Mouse (Mus musculus) embryonic stem cell, embryonic (primary cell): ENCODE measurements at regions not wholly inside any gene's neighbourhood (a gene's known extent, or its start where the extent isn't known, plus 50 kb on each side); places are given as distances from the start of the nearest gene placed in this dataset.
"Not testable (repeated sequence)": the region's sequence is repeated elsewhere in the genome, so short reads cannot be mapped to it uniquely, and the experiment has no call there.

ENCODE experiments used
- CTCF ChIA-PET, 4 experiments: fragments of 300-600 bp in 2 of 4; fragments of 350-600 bp in 2 of 4; sonication (Branson Sonifier 250); formaldehyde crosslinking; loops; one replicate each; lab custom pipeline; 2022; ENCODE audit warnings: inconsistent platforms in 2 of 4; lab: Charles Lee
- POLR2A ChIA-PET, 4 experiments: fragments of 300-600 bp in 2 of 4; fragments of 350-600 bp in 2 of 4; sonication (Branson Sonifier 250); formaldehyde crosslinking; loops; one replicate each; lab custom pipeline; 2022; ENCODE audit warnings: antibody characterized with exemption in 4 of 4, inconsistent platforms in 1 of 4; lab: Charles Lee

DNA sequence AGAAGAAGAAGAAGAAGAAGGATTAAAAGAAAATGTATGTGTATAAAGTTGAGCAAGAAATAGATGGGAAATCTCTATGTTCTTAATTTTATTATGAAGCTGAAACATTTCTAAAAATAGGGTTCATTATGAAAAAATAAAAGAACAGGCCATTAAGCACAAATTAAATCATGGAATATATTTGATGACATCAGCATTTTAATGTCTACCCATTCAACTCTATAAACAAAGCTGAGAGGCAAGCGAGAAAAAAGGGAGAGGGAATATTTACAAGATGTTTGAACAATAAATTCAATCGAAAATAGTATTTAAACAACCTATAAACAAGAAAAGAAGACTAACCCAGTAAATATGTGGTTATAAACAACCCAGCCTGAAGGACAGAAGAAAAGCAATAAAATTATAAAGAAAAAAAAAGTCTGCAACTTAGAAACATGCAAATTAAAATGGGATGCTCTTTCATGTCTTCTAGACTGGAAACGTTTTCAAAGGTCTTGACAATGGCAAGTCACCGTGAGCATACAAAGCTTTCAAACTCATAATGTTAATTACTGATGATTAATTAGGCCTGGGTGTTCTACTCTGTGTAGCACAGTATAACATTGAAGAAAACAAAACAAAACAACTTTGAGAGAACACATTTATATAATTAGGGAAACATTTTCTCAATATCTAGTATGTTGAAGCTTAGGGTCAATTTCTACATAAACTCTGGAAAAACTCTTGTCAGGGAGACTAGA is 108.6 kb downstream of the A730009L09Rik start:
- POLR2A ChIA-PET, result interaction anchor here in 1 of 4 experiments (1.5 kb wide), 1 partner anchor 9 kb away, joined by 3 read pairs; no protein-coding TSS in a partner anchor
- CTCF ChIA-PET, result no interaction called here

DNA sequence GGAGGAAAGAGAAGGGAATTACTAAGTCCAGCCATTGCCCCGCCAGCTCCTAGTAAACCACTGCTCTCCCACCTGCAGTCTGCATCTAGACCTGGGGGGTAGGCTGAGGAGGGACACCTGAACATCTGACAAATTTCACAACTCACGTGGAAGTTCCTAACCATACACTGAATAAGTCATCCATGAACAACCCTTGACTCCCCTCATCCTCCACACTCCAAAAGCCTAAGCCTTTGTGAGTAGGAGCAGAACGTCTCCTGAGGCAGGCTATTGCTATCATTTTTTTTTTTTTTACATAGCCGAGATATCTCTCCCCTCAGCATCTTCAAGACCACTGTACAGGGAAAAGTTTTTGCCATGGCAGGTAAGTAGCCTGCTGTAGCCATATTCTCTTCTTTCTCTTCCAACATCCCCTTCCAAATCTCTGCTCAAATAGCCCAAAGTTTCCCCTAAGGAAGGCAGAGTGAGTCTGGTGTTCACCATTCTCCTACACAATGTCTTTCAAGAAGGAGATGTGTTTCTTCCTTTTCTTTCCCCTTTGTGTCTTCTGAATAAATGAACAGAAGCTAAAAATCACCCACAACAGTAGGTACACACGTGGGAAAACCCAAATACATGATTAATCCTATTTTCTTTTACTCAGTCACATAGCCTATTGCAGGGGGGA is 109.7 kb downstream of the A730009L09Rik start:
- ChIA-PET POLR2A (interaction anchor here in 1 of 4 experiments (1.5 kb wide), 1 partner anchor 10 kb away, joined by 3 read pairs; no protein-coding TSS in a partner anchor), CTCF (no interaction called here)

DNA sequence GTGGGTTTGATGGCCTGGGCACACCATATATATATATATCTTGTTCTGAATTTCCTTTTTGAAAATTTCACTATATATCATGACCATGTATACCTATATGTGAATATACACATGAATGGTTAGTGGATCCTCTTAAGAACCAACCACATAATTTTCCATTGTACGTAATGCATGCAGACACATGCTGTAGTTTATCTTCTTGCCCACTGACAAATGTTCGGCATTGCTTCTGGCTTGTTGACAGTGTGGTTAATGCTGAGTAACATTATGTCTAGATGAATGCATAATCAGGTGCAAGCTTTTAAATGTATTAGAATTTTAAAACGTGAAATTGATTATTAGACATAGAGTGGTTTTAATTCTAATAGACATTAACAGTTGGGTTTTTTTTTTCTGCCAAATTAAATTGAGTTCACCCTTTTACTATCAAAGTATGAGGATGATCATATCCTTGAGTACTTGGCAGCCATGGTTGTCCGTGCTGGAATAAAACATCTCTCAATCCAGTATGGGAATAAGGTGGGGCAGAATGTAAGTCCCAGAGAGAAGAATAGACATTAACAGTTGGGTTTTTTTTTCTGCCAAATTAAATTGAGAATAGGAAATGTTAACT is 110.3 kb downstream of the A730009L09Rik start:
- CTCF ChIA-PET, result no interaction called here
- POLR2A ChIA-PET, result no interaction called here

DNA sequence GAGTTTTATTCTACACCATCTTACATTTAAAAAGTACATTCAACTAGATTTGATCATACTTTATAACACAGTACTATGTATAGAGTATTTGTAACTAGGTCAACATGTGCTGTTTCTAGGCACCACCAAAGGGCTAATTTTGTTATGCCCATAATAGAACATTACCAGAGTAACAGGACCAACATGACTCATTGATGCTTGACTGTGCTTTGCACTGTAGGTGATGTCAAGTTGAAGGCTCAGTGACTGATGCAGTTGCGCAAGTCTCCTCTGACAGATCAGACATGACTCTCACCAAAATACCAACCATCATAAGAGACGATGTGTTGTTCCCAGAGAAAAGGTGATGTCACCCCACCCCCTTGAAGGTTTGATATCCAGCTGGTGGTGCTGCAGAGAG is 108.5 kb downstream of the Mrpl39 start:
- CTCF ChIA-PET, result interaction anchor here in 1 of 4 experiments (0.6 kb wide), 1 partner anchor 379 kb away, joined by 3 read pairs; no protein-coding TSS in a partner anchor
- POLR2A ChIA-PET, result no interaction called here

DNA sequence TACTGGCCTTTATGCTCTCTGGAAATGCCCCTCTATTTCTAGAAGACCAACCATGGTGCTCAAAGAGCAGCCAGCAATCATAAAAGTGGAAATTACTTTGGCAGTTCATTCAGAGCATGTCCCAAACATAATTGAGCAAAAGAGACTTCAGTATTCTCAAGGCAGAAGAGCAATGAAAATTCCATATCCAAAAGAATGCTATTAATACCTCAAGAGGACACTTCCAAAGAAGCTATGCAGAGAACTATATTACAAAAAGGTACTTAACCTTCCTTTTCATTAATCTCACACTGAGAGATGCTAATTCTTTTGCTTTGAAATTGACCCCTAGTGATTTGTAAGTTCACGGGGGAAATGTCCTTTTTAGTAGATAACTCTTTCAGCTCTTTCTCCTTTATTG is 105.7 kb downstream of the Mrpl39 start:
- POLR2A ChIA-PET, result no interaction called here
- CTCF ChIA-PET, result interaction anchor here in 1 of 4 experiments (0.6 kb wide), 1 partner anchor 585 kb away, joined by 3 read pairs; no protein-coding TSS in a partner anchor

DNA sequence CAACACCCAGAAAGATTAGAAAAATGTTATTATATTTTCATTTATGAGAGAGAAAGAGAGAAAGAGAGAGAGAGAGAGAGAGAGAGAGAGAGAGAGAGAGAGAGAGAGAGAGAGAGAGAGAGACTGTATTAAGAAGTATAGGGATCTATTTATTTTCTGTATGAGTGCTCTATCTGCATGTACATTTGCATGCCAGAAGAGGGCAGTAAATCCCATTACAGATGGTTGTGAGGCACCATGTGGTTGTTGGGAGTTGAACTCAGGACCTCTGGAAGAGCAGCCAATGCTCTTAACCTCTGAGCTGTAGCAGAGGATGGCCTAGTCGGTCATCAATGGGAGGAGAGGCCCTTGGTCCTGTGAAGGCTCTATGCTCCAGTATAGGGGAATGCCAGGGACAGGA is 91.1 kb downstream of the Mrpl39 start:
- CTCF ChIA-PET, result interaction anchor here in 1 of 4 experiments (0.7 kb wide), 1 partner anchor 562 kb away, joined by 3 read pairs; no protein-coding TSS in a partner anchor
- POLR2A ChIA-PET, result not testable (repeated sequence)

DNA sequence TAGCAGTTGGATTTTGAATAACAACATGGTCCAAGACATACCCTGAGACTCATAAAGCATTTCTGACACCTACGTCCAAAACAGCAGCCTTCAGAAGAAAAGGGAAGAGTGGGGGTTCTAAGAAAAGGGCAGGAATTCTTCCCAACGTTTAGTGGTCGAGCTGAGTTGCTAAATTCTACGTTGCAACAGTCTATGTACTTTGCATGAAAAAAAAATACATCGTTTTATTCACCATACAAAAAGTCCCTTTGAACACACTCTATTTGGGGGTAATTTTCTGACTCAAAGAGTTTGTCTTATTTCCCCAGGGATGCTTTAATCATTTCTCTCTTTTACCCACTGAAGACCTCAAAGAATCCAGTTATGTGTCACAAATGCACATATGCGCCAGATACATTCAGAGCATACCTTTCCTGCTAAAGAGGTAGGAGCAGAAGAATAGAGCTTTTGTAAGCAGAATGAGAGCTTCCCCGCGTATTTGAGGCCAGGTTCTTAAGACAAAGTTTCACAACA is 89.3 kb downstream of the Mrpl39 start:
- CTCF ChIA-PET, result no interaction called here
- POLR2A ChIA-PET, result interaction anchor here in 1 of 4 experiments (0.8 kb wide), 1 partner anchor 311 kb away, joined by 3 read pairs; no protein-coding TSS in a partner anchor

DNA sequence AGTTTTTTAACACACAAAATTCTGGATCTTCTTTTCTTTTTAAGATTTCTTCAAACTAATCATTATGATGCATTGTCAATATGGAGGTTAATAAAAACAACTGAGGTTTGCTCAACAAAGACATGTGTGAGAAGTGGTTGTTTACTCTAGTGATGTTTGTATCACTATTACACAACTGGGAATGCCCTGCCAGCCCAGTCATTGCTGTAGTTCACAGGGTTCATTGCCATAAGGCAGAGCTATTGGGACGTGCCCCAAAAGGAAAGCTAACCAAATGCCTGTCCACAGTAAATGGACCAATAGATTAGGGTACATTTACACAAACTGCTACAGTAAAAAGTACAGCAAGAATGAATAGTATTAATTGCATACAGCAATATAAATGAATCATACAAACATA is 84.9 kb downstream of the Mrpl39 start:
- CTCF ChIA-PET, result no interaction called here
- POLR2A ChIA-PET, result no interaction called here

DNA sequence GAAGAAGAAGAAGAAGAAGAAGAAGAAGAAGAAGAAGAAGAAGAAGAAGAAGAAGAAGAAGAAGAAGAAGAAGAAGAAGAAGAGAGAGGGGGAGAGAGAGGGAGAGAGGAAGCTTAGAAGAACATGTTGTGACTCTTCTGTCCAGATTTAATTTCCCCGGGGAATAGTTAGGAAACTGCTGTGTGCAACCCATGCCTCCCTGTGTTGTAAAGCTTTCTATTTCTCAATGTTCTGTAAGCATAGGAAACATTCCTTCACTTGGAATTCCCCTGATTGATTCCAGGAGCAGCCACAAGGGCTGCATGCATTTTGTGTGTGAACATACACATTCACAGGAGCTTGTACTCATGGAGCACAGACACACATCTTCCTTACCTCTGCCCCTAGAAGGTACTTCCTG is 81.7 kb downstream of the Mrpl39 start:
- ChIA-PET POLR2A (no interaction called here), CTCF (no interaction called here)

DNA sequence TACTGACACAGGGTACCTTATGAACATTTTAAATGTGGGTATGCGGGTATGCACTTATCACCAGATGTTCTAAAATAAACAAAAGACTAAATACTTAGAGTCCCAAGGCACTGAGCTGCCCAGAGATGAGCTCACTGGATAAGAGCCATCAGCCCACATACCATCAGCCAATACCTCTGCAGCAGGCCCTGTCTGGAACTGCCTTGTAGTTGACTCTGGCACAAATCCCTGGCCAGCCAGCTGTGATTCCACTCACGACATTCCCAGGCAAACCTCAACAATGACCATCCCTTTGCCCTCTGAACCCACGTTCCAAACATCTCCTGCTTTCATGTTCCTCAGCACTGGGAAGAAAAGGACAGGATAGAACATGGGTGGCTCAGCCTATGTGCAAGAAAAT is 73.7 kb downstream of the Mrpl39 start:
- POLR2A ChIA-PET, result interaction anchor here in 1 of 4 experiments (0.6 to 0.7 kb wide), 2 partner anchors 73 to 161 kb away, joined by 3 to 5 read pairs; no protein-coding TSS in a partner anchor
- CTCF ChIA-PET, result no interaction called here

DNA sequence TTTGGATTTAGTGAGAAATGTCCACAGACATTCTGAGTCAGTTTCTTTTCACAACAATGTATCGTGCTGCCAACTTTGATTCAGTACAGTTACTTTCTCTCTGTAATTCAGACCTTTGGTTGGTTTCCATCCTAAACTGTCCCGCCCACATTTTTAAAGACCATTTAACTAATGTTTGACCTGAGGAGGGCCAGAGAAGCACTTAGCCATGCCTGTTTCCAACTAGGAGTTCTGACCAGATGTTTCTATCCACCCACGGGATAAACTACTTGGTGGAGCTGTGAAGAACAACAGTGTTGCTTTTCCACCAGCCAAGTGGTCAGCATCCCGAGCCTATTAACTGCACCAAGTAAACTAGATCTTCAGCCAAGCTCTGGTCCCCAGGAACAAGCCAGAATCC is 72.0 kb downstream of the Mrpl39 start:
- CTCF ChIA-PET, result no interaction called here

More for the DNA sequence above, 72.0 kb downstream of the Mrpl39 start:
- POLR2A ChIA-PET, result no interaction called here
